Mouse (Mus musculus): ENCODE measurements around the gene Cyp26c1. TPM values are rescaled to one million over a fixed set of nuclear protein-coding genes. Genes with fewer than 3 reads are reported as not detected.

The Cyp26c1 gene
- polyA plus RNA-seq, 1 experiment from 2014 or later, result not detected

GRCm38 (mm10) chr19:37673393-37673792 lies 12.0 kb upstream of the Cyp26c1 start:
- H3K4me2 ChIP-seq (ENCODE audit: low read depth), result no peak overlapping the region
- H3K27ac ChIP-seq (ENCODE audit: low read depth, low read length), result no peak overlapping the region
- WGBS, result 78% methylated on average over 12 of the region's 12 CpGs
- no peak for DNase-seq (ENCODE audit: low spot score)
- H3K4me3 ChIP-seq (ENCODE audit: low read depth, low read length), result no peak overlapping the region
- ATAC-seq (ENCODE audit: insufficient read depth, low FRiP score, low TSS enrichment), result no peak
- H3K9me3 ChIP-seq (ENCODE audit: control insufficient read depth, low read length), result no peaks in the 10 kb centered on the region
- no peaks in the 10 kb centered on the region for H3K36me3 ChIP-seq (ENCODE audit: control insufficient read depth, insufficient read depth, low read length)
- no peak overlapping the region for H3K9ac ChIP-seq (ENCODE audit: low read length)
- no peaks in the 10 kb centered on the region for H3K27me3 ChIP-seq (ENCODE audit: control insufficient read depth, insufficient read depth, low read length)
- H3K4me1 ChIP-seq (ENCODE audit: control insufficient read depth, insufficient read depth, low read length), result no peaks in the 10 kb centered on the region

- Histone ChIP-seq H3K9ac (ENCODE audit: low read length) (no peak overlapping the region), H3K4me1 (ENCODE audit: control insufficient read depth, insufficient read depth, low read length) (peaks cover 6% of the 10 kb centered on the region; the same call in 1 of the 2 replicates), H3K4me2 (ENCODE audit: low read depth) (no peak overlapping the region), H3K9me3 (ENCODE audit: control insufficient read depth, low read length) (no peaks in the 10 kb centered on the region), H3K4me3 (ENCODE audit: low read depth, low read length) (no peak overlapping the region), H3K36me3 (ENCODE audit: control insufficient read depth, insufficient read depth, low read length) (no peaks in the 10 kb centered on the region), H3K27ac (ENCODE audit: low read depth, low read length) (no peak overlapping the region), H3K27me3 (ENCODE audit: control insufficient read depth, insufficient read depth, low read length) (peaks cover 86% of the 10 kb centered on the region)
- no peak for DNase-seq (ENCODE audit: low spot score)
- no peak; the same call in 1 of the 2 replicates for ATAC-seq (ENCODE audit: insufficient read depth, low FRiP score, low TSS enrichment)
- 1% methylated on average over 23 of the region's 23 CpGs for WGBS
Measured at GRCm38 (mm10) chr19:37686347-37686746, 966 bp downstream of the Cyp26c1 start.

- DNase-seq (ENCODE audit: low spot score), result no peak
- no peaks in the 10 kb centered on the region for H3K36me3 ChIP-seq (ENCODE audit: control insufficient read depth, insufficient read depth, low read length)
- H3K4me3 ChIP-seq (ENCODE audit: low read depth, low read length), result no peak overlapping the region; the same call in 1 of the 2 replicates
- WGBS, result 1% methylated on average over 61 of the region's 62 CpGs
- H3K4me1 ChIP-seq (ENCODE audit: control insufficient read depth, insufficient read depth, low read length), result peaks cover 6% of the 10 kb centered on the region; the same call in 1 of the 2 replicates
- no peak for ATAC-seq (ENCODE audit: insufficient read depth, low FRiP score, low TSS enrichment)
- H3K27me3 ChIP-seq (ENCODE audit: control insufficient read depth, insufficient read depth, low read length), result peaks cover 95% of the 10 kb centered on the region
- H3K9me3 ChIP-seq (ENCODE audit: control insufficient read depth, low read length), result no peaks in the 10 kb centered on the region
- H3K4me2 ChIP-seq (ENCODE audit: low read depth), result no peak overlapping the region
- H3K9ac ChIP-seq (ENCODE audit: low read length), result no peak overlapping the region
- H3K27ac ChIP-seq (ENCODE audit: low read depth, low read length), result no peak overlapping the region
Measured at GRCm38 (mm10) chr19:37686941-37687850, 1.8 kb downstream of the Cyp26c1 start.

- WGBS, result 28% methylated on average over 5 of the region's 5 CpGs
- peaks cover 100% of the 10 kb centered on the region for H3K27me3 ChIP-seq (ENCODE audit: control insufficient read depth, insufficient read depth, low read length)
- peaks cover 6% of the 10 kb centered on the region; the same call in 1 of the 2 replicates for H3K4me1 ChIP-seq (ENCODE audit: control insufficient read depth, insufficient read depth, low read length)
- H3K4me3 ChIP-seq (ENCODE audit: low read depth, low read length), result no peak overlapping the region
- DNase-seq (ENCODE audit: low spot score) (no peak), ATAC-seq (ENCODE audit: insufficient read depth, low FRiP score, low TSS enrichment) (no peak)
- no peaks in the 10 kb centered on the region for H3K9me3 ChIP-seq (ENCODE audit: control insufficient read depth, low read length)
- no peak overlapping the region for H3K4me2 ChIP-seq (ENCODE audit: low read depth)
- H3K9ac ChIP-seq (ENCODE audit: low read length), result no peak overlapping the region
- no peaks in the 10 kb centered on the region for H3K36me3 ChIP-seq (ENCODE audit: control insufficient read depth, insufficient read depth, low read length)
- no peak overlapping the region for H3K27ac ChIP-seq (ENCODE audit: low read depth, low read length)
Measured at GRCm38 (mm10) chr19:37689478-37689877, 4.1 kb downstream of the Cyp26c1 start.

GRCm38 (mm10) chr19:37690716-37691115 lies 5.3 kb downstream of the Cyp26c1 start:
- H3K4me2 ChIP-seq (ENCODE audit: low read depth), result peak overlapping the region; percentile 25
- no peak overlapping the region for H3K9ac ChIP-seq (ENCODE audit: low read length)
- DNase-seq (ENCODE audit: low spot score) (peak; percentile 60), ATAC-seq (ENCODE audit: insufficient read depth, low FRiP score, low TSS enrichment) (no peak)
- WGBS, result 2% methylated on average over 29 of the region's 29 CpGs
- H3K36me3 ChIP-seq (ENCODE audit: control insufficient read depth, insufficient read depth, low read length), result no peaks in the 10 kb centered on the region
- no peak overlapping the region for H3K27ac ChIP-seq (ENCODE audit: low read depth, low read length)
- H3K4me3 ChIP-seq (ENCODE audit: low read depth, low read length), result 0 out of 2 replicates have a peak overlapping the region, but pooled peaks have one; percentile 4
- H3K4me1 ChIP-seq (ENCODE audit: control insufficient read depth, insufficient read depth, low read length), result peaks cover 7% of the 10 kb centered on the region; the same call in 1 of the 2 replicates
- H3K27me3 ChIP-seq (ENCODE audit: control insufficient read depth, insufficient read depth, low read length), result peaks cover 100% of the 10 kb centered on the region
- H3K9me3 ChIP-seq (ENCODE audit: control insufficient read depth, low read length), result no peaks in the 10 kb centered on the region

GRCm38 (mm10) chr19:37692879-37693278 lies 7.5 kb downstream of the Cyp26c1 start:
- peaks cover 100% of the 10 kb centered on the region for H3K27me3 ChIP-seq (ENCODE audit: control insufficient read depth, insufficient read depth, low read length)
- peak; percentile 45; the same call in 1 of the 2 replicates for ATAC-seq (ENCODE audit: insufficient read depth, low FRiP score, low TSS enrichment)
- peak overlapping the region; percentile 54 for H3K4me2 ChIP-seq (ENCODE audit: low read depth)
- H3K27ac ChIP-seq (ENCODE audit: low read depth, low read length), result no peak overlapping the region
- peak overlapping the region; percentile 32 for H3K4me3 ChIP-seq (ENCODE audit: low read depth, low read length)
- no peaks in the 10 kb centered on the region for H3K9me3 ChIP-seq (ENCODE audit: control insufficient read depth, low read length)
- WGBS, result under 1% methylated on average over 40 of the region's 40 CpGs
- peak; percentile 75 for DNase-seq (ENCODE audit: low spot score)
- H3K36me3 ChIP-seq (ENCODE audit: control insufficient read depth, insufficient read depth, low read length), result no peaks in the 10 kb centered on the region
- H3K4me1 ChIP-seq (ENCODE audit: control insufficient read depth, insufficient read depth, low read length), result peaks cover 18% of the 10 kb centered on the region
- H3K9ac ChIP-seq (ENCODE audit: low read length), result no peak overlapping the region

GRCm38 (mm10) chr19:37695146-37695545 lies 9.8 kb downstream of the Cyp26c1 start:
- peaks cover 100% of the 10 kb centered on the region for H3K27me3 ChIP-seq (ENCODE audit: control insufficient read depth, insufficient read depth, low read length)
- no peak overlapping the region for H3K4me2 ChIP-seq (ENCODE audit: low read depth)
- WGBS, result 18% methylated on average over 13 of the region's 13 CpGs
- no peak overlapping the region for H3K27ac ChIP-seq (ENCODE audit: low read depth, low read length)
- DNase-seq (ENCODE audit: low spot score) (no peak), ATAC-seq (ENCODE audit: insufficient read depth, low FRiP score, low TSS enrichment) (no peak)
- H3K9ac ChIP-seq (ENCODE audit: low read length), result no peak overlapping the region
- H3K9me3 ChIP-seq (ENCODE audit: control insufficient read depth, low read length), result no peaks in the 10 kb centered on the region
- no peaks in the 10 kb centered on the region for H3K36me3 ChIP-seq (ENCODE audit: control insufficient read depth, insufficient read depth, low read length)
- peaks cover 28% of the 10 kb centered on the region for H3K4me1 ChIP-seq (ENCODE audit: control insufficient read depth, insufficient read depth, low read length)
- no peak overlapping the region for H3K4me3 ChIP-seq (ENCODE audit: low read depth, low read length)

- DNase-seq (ENCODE audit: low spot score), result peak; percentile 45
- no peak for ATAC-seq (ENCODE audit: insufficient read depth, low FRiP score, low TSS enrichment)
- Histone ChIP-seq H3K27ac (ENCODE audit: low read depth, low read length) (no peak overlapping the region), H3K4me2 (ENCODE audit: low read depth) (peak overlapping the region; percentile 24), H3K9ac (ENCODE audit: low read length) (no peak overlapping the region), H3K36me3 (ENCODE audit: control insufficient read depth, insufficient read depth, low read length) (no peaks in the 10 kb centered on the region), H3K9me3 (ENCODE audit: control insufficient read depth, low read length) (no peaks in the 10 kb centered on the region), H3K4me3 (ENCODE audit: low read depth, low read length) (peak overlapping the region; percentile 10; the same call in 1 of the 2 replicates), H3K27me3 (ENCODE audit: control insufficient read depth, insufficient read depth, low read length) (peaks cover 100% of the 10 kb centered on the region), H3K4me1 (ENCODE audit: control insufficient read depth, insufficient read depth, low read length) (peaks cover 25% of the 10 kb centered on the region)
- under 1% methylated on average over 42 of the region's 42 CpGs for WGBS
Measured at GRCm38 (mm10) chr19:37695762-37696602, 10.6 kb downstream of the Cyp26c1 start.
